In the genomic region with DNA sequence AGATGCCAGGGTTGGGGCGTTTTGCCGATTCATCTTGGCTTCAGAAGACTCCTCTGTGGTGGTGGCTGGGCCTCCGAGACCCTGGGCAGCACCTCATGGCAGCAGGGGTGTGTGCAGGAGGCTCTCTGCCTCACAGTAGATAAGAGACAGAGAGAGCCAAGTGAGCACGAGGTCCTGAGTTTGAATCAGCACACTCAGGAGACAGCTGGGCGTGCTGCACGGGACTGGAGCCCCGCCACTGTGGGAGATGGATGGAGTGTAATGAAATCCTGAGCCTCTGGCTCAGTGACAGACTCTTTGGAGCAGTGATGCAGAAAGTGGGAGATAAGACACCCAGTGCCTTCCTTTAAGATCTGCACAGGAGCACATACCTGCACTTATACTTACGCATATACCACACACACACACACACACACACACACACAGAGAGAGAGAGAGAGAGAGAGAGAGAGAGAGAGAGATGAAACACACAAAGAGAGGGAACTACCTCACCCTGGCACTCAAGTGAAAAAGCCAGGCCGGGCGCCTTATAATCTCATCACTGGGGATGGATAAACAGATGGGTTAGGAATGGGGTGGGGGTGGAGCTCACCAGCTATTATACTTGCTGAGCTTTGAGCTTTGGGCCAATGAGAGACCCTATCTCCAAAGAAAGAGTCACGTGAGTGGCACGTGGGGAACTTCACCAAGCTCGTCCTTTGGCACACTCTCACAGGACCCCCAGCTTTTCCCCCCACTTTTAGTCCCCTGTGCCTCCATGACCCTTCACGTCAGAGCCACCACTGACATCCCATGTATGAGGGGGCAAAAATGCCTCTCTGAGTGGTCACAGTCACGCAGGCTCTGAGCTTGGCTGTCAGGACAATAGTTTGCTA, we compare ENCODE assay signal across 9 mouse cellular contexts. TPM values are rescaled to one million over a fixed set of nuclear protein-coding genes. Genes with fewer than 3 reads are reported as not detected.
DNase-seq lines count a peak whose midpoint lies in the region; ATAC-seq and TF ChIP-seq lines count a peak whose summit lies in the region.
"Had no signal": no experiment of that assay in that cellular context is flagged by ENCODE, and none has a peak within 500 bp of the region (broad histone marks: within the 10 kb centered on the region; RNA-seq: fewer than 3 reads in every experiment).

No protein-coding gene starts in this region.

- peak overlapping the region; percentile 60; the same call in 1 of the 2 replicates for H3K27ac ChIP-seq in hindbrain, embryonic 10.5 days
- no peak overlapping the region for H3K27ac ChIP-seq in hindbrain, embryonic 11.5 days (ENCODE audit: low read depth, low read length)
- peak overlapping the region; percentile 49 for H3K27ac ChIP-seq in neural tube, embryonic 11.5 days (ENCODE audit: low read depth, low read length)
- H3K27ac ChIP-seq in left cerebral cortex, adult 2 months: no peak overlapping the region

- H3K4me2 ChIP-seq in hindbrain, embryonic 11.5 days (replicated peaks; ENCODE audit: low read depth, low read length): no peak overlapping the region
- no peak overlapping the region for H3K4me2 ChIP-seq in neural tube, embryonic 11.5 days (ENCODE audit: low read depth)

- 83% methylated on average over 15 of the region's 15 CpGs for WGBS in hindbrain, embryonic 10.5 days
- WGBS in hindbrain, embryonic 11.5 days: 81% methylated on average over 15 of the region's 15 CpGs
- WGBS in neural tube, embryonic 11.5 days: 77% methylated on average over 15 of the region's 15 CpGs

- no peak for ATAC-seq in hindbrain, embryonic 11.5 days (ENCODE audit: low FRiP score)
- no peak for ATAC-seq in neural tube, embryonic 11.5 days (ENCODE audit: insufficient read depth, low FRiP score, low TSS enrichment)
- no peak for ATAC-seq in megakaryocyte progenitor cell, adult 5-6 weeks (replicated peaks; ENCODE audit: poor library complexity)
- ATAC-seq: midbrain, embryonic 16.5 days had no signal

- peaks cover 13% of the 10 kb centered on the region for H3K4me1 ChIP-seq in hindbrain, embryonic 10.5 days (replicated peaks)
- H3K4me1 ChIP-seq in hindbrain, embryonic 11.5 days (replicated peaks; ENCODE audit: control insufficient read depth, insufficient read depth, low read length): no peaks in the 10 kb centered on the region
- H3K4me1 ChIP-seq in neural tube, embryonic 11.5 days (ENCODE audit: control insufficient read depth, insufficient read depth, low read length): peaks cover 4% of the 10 kb centered on the region; the same call in 1 of the 2 replicates

- no peak overlapping the region for H3K9ac ChIP-seq in hindbrain, embryonic 11.5 days (ENCODE audit: low read depth, low read length)
- no peak overlapping the region for H3K9ac ChIP-seq in neural tube, embryonic 11.5 days (ENCODE audit: low read length)

- no peak for TF ChIP-seq CTCF in left cerebral cortex, adult 2 months (IDR thresholded peaks at IDR 0.05)

- H3K9me3 ChIP-seq in hindbrain, embryonic 10.5 days: 0 out of 2 replicates have a peak, but pooled peaks cover 5% of the 10 kb centered on the region
- H3K9me3 ChIP-seq in hindbrain, embryonic 11.5 days (ENCODE audit: control insufficient read depth, low read length): no peaks in the 10 kb centered on the region
- H3K9me3 ChIP-seq in neural tube, embryonic 11.5 days (ENCODE audit: control insufficient read depth, low read length): no peaks in the 10 kb centered on the region

- H3K36me3 ChIP-seq in hindbrain, embryonic 10.5 days: no peaks in the 10 kb centered on the region
- no peaks in the 10 kb centered on the region for H3K36me3 ChIP-seq in hindbrain, embryonic 11.5 days (ENCODE audit: control insufficient read depth, insufficient read depth, low read length)
- no peaks in the 10 kb centered on the region for H3K36me3 ChIP-seq in neural tube, embryonic 11.5 days (ENCODE audit: control insufficient read depth, insufficient read depth, low read length)

- DNase-seq in hindbrain, embryonic 10.5 days (ENCODE audit: low spot score): no peak
- no peak for DNase-seq in hindbrain, embryonic 11.5 days (ENCODE audit: low spot score)
- no peak for DNase-seq in neural tube, embryonic 11.5 days (ENCODE audit: low spot score)
- no peak for DNase-seq in neural tube, embryonic 10.5 days (ENCODE audit: extremely low spot score, low spot score)
- peak; percentile 20 for DNase-seq in heart, postnatal 4 days
- peak; percentile 31 for DNase-seq in yolk sac, embryonic 10.5 days (ENCODE audit: low spot score)
- no peak for DNase-seq in left cerebral cortex, adult 2 months (ENCODE audit: extremely low spot score in 1 of 2, low spot score in 2 of 2)

- H3K27me3 ChIP-seq in hindbrain, embryonic 10.5 days (ENCODE audit: insufficient read depth, poor library complexity, severe bottlenecking): no peaks in the 10 kb centered on the region
- H3K27me3 ChIP-seq in hindbrain, embryonic 11.5 days (ENCODE audit: control insufficient read depth, insufficient read depth, low read length): no peaks in the 10 kb centered on the region
- H3K27me3 ChIP-seq in neural tube, embryonic 11.5 days (ENCODE audit: control insufficient read depth, insufficient read depth, low read length): no peaks in the 10 kb centered on the region

- no peak overlapping the region for H3K4me3 ChIP-seq in hindbrain, embryonic 10.5 days
- no peak overlapping the region for H3K4me3 ChIP-seq in hindbrain, embryonic 11.5 days (ENCODE audit: low read depth, low read length)
- no peak overlapping the region for H3K4me3 ChIP-seq in neural tube, embryonic 11.5 days (ENCODE audit: low read depth, low read length)
- no peak overlapping the region for H3K4me3 ChIP-seq in left cerebral cortex, adult 2 months

- intact Hi-C loops in left cerebral cortex, adult 2 months (cut with DNase I): loop anchor here (1.0 to 5.0 kb wide), 3 partner anchors 64 to 1140 kb away; no protein-coding TSS in a partner anchor

RNA-seq across cellular contexts. Expression of a gene that starts 37.2 kb away (rescaled TPM):
- 22.5 and 30.7 TPM in 2 replicates for polyA plus RNA-seq in hindbrain, embryonic 10.5 days (2016; fragmentation: Nextera tagmentation; extraction: Ambion mirVana)
- polyA plus RNA-seq in hindbrain, embryonic 11.5 days (2014; fragmentation: Nextera tagmentation; extraction: Ambion mirVana): 22.3 and 22.5 TPM in 2 replicates
- 21.8 and 21.9 TPM in 2 replicates for polyA plus RNA-seq in neural tube, embryonic 11.5 days (2014; fragmentation: Nextera tagmentation; extraction: Ambion mirVana)
- total RNA-seq in heart, postnatal 4 days (2021): 10 to 100 TPM; 47.4 to 49.2 TPM
- total RNA-seq in megakaryocyte progenitor cell, adult 5-6 weeks (2015): 0.61 and 1.1 TPM in 2 replicates
- 2.9 and 3.3 TPM in 2 replicates for total RNA-seq in megakaryocyte progenitor cell, adult 5-6 weeks (2017)
- total RNA-seq in left cerebral cortex, adult 2 months (2021): 1 to 10 TPM; 8.6 to 8.9 TPM

RNA-seq across cellular contexts. Expression of a gene that starts 44.3 kb away (rescaled TPM):
- 0.87 and 1.5 TPM in 2 replicates for polyA plus RNA-seq in hindbrain, embryonic 10.5 days (2016; fragmentation: Nextera tagmentation; extraction: Ambion mirVana)
- 1.9 and 2.1 TPM in 2 replicates for polyA plus RNA-seq in hindbrain, embryonic 11.5 days (2014; fragmentation: Nextera tagmentation; extraction: Ambion mirVana)
- 2.4 and 3.0 TPM in 2 replicates for polyA plus RNA-seq in neural tube, embryonic 11.5 days (2014; fragmentation: Nextera tagmentation; extraction: Ambion mirVana)
- 1 to 10 TPM in 1 of 2 experiments, under 1 TPM in 1; 0.95 to 1.3 TPM for total RNA-seq in heart, postnatal 4 days (2021)
- not detected in 2 replicates for total RNA-seq in megakaryocyte progenitor cell, adult 5-6 weeks (2015)
- not detected in 2 replicates for total RNA-seq in megakaryocyte progenitor cell, adult 5-6 weeks (2017)
- total RNA-seq in left cerebral cortex, adult 2 months (2021): 10 to 100 TPM; 37.8 to 39.0 TPM

Comparison
In these comparisons a context has a peak if more than half of its experiments do, and no peak if none do; other contexts are left out.
1. H3K27ac ChIP-seq: peak in hindbrain, embryonic 10.5 days (single experiment) and neural tube, embryonic 11.5 days (single experiment); none in hindbrain, embryonic 11.5 days (single experiment) and left cerebral cortex, adult 2 months (single experiment).
2. DNase-seq: peak in heart, postnatal 4 days (single experiment) and yolk sac, embryonic 10.5 days (single experiment); none in hindbrain, embryonic 10.5 days (single experiment), hindbrain, embryonic 11.5 days (single experiment), neural tube, embryonic 11.5 days (single experiment), neural tube, embryonic 10.5 days (single experiment) and left cerebral cortex, adult 2 months (0 of 2).
3. RNA of a gene that starts 37.2 kb away (total RNA-seq): 47.4 to 49.2 TPM in heart, postnatal 4 days; 8.6 to 8.9 TPM in left cerebral cortex, adult 2 months and 0.61 to 3.3 TPM in megakaryocyte progenitor cell, adult 5-6 weeks; every median in the first group is over 4 times any median in the second.
4. RNA of a gene that starts 44.3 kb away (total RNA-seq): 37.8 to 39.0 TPM in left cerebral cortex, adult 2 months; 0.95 to 1.3 TPM in heart, postnatal 4 days and not detected in megakaryocyte progenitor cell, adult 5-6 weeks; every median in the first group is over 10 times any median in the second.